Mouse (Mus musculus) granulocyte monocyte progenitor cell, adult 5-6 weeks (primary cell): ENCODE measurements at regions not wholly inside any gene's neighbourhood (a gene's known extent, or its start where the extent isn't known, plus 50 kb on each side); places are given as distances from the start of the nearest gene placed in this dataset.

Experiments
- ATAC-seq: replicated peaks from 2 replicates; pipeline ENCODE4 v1.8.0; 2016; ENCODE audit warnings: mild to moderate bottlenecking, moderate TSS enrichment, inconsistent platforms; ENCODE audit not compliant: poor library complexity, severe bottlenecking

DNA sequence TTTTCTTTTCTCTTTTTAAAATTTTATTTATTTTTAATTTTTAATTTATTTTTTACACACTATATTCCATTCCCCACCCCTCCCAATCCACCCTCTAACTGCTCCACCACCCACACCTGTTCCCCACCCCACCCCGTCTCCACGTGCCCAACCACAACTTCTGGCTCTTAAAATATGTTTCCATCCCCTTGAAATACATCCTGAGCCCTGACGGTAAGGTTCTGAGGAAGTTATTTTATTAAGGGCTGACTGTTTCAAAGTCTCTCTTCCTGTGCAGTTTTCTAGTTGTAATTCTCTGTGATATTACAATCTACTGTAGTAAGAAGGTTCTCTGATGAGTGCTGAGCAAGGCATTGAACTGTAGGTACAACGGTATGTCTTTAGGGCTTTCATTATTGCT lies 325.6 kb upstream of the Negr1 start:
- no peak for ATAC-seq

DNA sequence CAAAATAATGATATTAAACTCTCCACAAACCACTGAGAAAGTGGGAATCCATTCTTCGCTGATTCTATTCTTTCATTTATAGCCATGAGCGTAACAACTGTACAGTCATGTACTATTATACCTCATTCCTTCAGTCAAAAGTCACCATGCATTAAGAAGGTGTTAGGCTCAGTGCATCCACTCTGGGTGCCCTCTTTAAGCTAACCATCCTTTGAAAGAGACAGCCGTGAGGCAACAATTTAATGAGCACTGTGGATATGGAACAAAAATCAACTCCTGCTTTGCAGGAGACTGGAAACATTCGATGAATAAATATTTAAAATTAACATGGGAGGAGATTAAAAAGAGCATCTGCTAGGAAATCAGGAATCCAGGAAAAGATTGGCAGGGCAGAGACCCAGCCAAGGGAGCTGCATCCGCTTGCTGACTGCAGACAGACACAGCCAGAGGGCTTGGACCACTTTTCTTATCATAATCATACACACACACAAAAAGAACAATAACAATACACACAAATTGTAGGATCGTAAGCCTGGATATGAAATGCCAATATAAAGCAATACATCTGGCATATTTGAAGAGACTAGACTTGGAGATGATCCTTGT lies 309.2 kb upstream of the Negr1 start:
- no peak for ATAC-seq

DNA sequence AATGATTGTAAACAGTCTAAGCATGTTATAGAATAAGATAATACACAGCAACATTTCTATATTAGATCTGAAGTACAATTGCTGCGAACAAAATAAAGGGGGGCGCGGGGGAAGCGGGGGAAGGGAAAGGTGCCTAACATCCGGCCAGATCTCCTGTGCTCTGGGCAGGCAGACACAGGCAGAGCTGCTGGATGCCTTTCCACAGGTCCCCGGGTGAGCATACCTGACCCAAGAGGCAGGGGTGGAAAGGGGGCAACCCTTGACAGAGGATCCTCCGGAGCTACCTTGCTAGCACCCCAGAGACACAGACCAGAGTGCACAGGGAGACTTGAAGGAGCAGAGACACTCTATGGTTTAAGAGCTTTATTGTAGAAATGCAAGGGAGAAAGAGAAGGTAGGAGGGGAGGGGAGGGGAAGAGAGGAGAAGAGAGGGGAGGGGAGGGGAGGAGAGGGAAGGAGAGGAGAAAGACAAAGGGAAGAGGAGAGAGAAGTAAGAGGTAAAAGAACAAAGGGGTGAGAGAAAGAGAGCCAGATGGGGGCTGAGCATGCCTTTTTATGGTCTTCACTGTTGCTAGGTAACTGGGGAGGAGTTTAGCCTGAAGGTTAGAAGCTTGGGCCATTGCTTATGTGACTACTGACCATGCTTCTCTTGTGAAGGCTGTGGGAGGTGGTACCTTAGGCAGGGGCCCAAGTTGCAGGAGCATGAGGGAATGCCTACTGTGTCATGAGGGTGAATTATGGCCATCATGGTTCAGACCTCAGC lies 308.2 kb upstream of the Negr1 start:
- ATAC-seq, result no peak

DNA sequence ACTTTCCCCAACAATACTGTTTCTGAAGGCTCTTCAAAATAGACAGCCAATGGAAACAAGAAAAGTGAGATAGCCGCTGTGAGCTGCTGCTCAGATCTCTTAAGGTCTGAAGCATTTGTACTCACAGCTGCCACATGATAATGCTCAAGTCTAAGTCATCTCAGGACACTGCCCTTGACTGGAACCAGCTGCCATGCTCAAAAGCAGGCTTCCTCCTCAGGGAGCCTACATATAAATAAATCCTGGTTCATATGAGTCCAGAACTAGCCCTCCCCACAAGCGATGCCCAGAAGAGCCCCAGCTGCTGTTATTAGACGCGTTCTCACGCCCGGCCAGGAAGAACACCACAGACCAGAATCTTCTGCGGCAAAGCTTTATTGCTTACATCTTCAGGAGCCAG lies 304.9 kb upstream of the Negr1 start:
- ATAC-seq, result no peak

DNA sequence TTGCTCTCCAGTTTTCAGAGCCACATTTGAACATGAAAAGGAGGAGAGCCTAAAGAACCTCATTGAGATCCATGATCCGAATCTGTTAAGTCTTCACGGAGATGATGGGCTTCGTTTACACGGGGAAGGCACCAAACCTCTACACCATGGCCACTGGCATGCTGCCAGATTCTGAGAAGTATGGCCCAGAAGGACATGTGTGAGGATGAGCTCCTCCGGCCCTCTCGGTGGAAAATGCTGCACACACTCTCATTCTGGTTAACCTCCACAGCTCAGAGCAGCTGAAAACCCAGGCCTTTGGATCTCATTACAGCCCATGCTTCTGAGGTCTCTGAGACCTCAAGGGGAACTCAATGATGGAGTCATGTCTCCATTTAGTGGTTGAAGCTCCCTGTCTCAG lies 296.9 kb upstream of the Negr1 start:
- ATAC-seq, result no peak

DNA sequence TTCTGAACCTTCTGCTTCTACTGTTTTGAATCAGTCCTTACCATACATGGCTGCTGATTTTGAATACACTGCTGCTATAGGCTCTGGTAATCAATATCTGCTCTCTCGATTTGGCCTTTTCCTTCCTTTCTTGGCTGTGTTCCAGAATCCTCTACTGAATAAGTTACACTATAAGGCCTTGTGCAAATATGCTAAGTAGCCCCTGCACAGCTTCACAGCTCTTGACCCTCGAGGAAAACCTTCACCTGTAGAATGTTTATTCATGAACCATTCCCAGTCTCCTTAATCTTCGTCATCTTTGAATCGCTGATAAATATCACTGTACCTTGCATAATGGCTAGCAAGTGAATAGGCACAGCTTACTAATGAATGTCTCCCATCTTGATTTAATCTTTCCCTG lies 293.9 kb upstream of the Negr1 start:
- no peak for ATAC-seq

DNA sequence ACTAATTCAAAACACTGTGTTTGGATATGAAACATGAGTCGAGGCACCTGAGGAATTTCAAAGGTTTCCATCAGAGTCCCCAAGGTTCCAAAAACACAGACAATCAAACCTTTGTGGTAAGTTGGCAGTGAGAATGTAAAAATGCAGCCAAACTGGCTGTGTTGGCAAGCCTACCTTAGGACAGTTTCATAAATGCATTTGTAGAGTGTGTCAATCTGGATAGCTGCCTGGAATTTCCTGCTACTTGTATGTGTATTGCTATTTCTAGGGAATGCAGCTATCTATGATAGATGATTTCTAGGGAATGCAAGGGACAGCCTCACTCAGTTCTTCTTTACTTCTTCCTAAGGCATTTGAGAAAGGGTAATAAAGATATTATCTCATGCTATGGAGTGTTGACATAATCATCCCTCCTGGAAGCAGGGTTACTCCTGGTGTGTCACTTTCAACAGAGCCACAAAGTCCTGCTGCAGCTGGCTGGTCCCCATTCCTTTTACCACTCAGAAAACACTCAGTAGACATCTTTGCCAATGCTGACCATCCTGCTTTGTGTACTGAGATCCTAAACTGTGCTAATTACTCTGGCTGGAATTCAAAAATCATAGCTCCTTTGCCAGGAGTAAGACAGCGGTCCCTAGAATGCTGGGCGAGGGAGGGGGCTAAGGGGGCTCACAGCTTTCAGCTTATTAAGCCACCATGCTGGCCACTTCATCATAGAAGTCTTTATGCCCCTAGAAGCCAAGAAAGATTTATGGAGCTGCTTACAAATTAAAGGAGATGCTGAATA lies 261.4 kb upstream of the Negr1 start:
- ATAC-seq, result no peak

DNA sequence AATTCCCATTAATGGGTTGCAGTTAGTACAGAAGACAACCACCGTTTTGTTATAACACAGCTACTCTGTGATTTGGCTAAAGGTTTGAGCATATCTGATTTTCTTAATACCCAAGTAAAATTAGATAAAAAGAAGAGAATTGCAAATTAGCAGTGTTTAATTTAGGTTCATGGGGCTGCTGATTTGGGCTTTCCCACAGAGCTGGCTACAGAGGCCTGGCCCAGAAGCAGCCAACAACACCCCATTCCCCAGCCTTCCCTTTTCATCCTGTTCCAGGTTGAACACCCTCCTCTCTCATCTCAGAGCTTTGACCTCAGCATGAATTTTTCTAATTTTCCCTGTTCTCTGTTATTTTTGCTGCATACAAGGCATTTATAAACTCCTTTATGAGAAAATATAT lies 260.3 kb upstream of the Negr1 start:
- ATAC-seq, result no peak

DNA sequence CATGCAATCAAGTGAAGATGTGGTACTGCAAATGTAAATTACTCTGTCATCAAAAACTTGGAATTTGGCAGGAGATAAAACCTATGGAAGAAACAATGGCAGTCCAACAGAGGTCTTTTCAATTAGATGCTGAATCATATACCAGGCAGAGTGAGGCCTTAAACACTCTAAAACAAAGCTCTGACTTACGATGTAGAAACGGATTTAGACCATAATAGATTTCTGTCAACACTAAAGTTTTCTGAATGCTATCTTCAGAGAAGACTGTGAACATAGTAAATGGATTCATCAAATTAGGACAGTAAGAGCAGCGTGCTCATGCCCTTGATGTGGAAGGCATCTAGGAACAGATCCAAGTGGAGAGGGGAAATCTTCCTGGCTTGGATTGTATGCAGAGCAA lies 259.8 kb upstream of the Negr1 start:
- no peak for ATAC-seq

DNA sequence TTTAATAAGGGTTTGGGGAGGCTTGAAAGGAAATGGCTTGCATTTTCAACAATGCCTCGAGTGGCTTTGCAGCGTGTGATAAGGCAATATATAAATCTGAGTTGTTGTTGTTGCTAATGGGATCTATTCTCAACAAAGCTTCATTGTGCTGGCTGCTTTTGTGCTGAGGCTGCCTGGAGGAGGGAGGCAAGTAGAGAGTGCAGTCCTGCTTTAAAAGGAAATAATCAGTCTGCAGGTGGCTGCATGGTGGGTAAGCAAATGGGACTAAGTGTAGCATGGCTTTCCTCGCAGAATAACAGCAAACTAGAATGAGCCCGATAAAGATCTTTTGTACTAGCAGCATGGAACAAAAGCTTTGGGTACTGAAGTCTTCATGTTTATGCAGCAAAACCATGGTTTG lies 257.4 kb upstream of the Negr1 start:
- ATAC-seq, result no peak

DNA sequence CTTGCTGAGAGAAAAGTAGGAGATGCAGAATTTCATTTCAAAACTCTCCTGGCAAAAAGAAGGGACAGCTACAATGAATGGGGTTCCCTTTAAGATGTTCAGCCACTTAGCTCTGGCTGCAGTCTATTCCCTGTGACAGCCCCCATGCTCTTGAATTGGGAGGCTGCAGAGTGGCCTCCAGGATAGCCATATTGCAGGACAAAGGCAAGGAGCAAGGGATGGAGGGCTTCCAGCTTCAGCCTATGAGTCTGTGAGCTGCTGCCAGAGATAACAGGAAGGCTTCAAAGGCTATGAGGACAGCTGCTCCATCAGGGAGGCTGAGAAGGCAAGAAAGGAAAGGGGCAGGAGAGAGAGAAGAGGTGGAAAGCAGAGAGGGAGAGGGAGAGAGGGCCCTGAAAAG lies 256.5 kb upstream of the Negr1 start:
- ATAC-seq, result no peak

DNA sequence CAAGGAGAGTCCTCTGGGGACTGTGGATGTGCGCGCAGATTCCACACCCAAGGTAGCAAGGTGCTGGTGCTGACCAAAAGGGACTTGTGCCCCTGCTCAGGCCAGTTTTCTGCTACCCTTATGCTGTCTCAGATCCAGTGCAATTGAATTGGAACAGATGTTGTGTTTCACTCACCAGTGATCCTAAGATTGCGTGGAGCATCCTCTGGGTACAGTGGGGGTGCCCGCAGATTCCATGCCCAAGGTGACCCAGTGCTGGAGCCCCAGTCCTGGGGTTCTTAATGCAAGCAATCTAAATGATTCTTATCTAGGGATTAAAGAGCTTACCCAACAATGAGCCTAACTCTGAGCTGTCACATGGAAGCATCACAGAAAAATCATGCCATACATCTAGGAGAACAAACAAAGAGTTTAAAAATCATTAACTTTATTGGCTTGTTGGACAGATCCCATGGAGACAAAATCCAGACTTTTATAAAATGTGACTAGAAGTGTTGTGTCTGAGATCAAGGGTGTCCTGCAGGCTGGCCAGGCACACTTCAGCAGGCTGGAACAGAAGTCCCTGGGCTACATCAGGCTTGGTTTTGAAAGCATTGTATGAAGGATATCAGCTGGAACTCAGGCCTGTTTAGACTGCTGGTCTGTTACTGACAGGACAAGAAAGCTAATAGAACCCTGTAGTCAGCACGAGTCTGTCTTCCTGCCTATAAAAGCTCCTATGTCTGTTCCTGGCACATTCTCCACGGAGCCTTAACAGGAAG lies 226.4 kb upstream of the Negr1 start:
- no peak for ATAC-seq

DNA sequence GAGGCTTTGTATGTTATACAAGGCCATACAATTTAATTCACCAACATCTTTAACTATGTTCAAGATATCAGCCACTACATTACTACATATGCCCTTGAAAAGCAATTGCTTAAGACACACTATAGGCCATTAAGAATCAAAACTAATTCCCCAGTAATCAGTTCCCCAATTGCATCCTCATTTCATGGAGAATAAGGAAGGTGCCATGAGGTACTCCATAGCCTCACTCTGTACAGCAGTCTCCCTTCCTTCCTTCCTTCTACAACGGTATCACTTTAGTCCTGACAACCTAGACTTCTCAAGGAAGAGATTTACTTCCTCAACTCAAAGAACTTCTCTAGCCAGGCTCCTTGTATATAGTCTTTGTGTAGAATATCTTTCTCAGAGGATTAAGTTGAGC lies 220.1 kb upstream of the Negr1 start:
- peak; percentile 78 for ATAC-seq

DNA sequence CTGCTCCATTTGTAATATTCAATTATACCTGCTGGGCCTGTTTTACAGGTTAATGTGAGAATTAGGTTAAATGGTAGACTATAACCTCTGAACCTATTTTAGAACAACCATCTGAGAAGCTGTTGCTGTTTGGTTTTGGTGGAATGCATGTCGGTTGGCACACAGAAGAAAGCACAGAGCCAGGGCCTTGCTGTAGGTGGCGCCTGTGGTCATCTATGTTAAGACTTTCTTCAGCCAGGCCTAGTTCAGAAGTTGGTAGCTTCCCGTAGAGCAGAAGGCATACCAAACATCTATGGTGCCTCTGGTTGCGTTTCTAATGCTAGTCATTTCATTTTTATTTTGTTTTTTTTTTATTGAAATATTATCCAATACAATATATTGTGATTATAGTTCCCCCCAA lies 209.9 kb upstream of the Negr1 start:
- no peak for ATAC-seq

DNA sequence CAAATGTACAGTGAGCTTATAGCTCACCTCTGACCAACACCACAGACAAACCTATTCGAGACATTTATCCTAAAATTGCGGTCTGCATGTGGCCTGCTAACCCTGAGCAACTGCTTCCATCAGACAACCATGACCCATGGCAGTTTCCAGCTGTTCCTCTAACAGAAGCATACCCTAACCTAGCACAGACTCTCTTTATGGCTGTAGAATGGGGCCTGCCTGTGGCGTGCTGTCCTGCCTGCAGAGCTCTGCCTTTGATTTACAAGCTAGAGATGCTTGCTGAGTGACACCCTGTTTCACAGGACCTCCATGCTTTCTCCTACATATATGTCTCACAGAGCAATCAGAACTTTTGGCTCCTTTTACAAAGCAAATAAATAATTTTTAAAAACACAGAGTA lies 208.2 kb upstream of the Negr1 start:
- ATAC-seq, result no peak

DNA sequence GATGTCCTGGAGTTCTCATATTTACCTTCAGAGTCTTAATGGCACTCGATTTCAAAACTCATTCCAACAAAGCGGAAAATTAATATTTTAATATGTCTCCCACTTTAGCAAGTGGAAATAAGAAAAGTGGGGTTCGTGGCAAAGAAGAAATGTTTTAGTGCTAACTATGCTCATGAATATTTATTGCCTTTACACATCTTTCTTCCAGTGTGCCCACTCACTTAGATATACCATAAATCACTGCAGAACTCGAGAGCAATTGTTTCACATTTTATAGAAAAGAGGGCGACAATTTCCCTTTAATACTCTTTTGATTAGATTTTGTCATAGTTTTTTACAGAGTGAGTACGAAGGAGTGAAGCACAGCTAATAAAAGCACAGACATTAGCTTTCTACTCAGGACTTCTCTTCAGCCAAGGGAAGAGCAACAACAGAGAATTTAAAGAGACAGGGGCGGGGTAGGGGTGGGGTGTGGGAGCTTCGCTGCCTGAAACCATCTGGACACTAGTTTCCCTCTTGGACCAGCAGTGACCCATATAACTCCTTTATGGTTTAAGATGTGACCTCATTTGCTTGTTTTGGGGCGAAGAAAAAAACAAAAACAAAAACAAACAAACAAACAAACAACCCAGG lies 207.6 kb upstream of the Negr1 start:
- ATAC-seq, result no peak

DNA sequence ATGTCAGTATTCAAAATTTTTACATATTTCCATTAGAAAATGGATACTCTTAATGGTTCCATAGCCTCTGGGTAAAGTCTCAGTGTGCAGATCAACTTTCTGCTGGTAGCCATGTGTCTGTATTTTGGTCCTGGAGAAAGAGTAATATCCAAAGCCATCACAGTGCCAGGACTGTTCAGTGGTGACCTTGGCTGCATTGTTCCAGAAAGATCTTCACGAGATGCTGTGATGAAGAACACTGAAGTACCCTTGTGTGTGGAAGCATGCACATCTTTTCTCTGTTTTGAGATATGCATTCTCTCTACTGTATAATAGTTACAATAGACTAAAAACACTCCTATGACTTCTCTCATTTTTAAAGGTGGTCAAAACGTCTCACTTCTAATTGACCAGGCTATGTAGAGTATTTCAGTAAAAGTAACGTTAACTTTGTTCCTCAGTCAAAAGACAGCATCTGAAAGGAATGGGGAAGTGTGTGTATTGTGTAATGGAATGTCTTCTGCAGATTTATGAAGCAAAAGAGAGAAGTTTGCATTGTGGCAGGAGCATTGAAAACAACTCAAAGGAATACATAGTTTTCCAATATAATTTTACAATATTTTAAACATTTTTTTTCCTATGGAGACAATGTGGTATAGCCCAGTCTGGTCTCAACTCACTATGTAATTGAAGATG lies 192.8 kb upstream of the Negr1 start:
- peak; percentile 97 for ATAC-seq

DNA sequence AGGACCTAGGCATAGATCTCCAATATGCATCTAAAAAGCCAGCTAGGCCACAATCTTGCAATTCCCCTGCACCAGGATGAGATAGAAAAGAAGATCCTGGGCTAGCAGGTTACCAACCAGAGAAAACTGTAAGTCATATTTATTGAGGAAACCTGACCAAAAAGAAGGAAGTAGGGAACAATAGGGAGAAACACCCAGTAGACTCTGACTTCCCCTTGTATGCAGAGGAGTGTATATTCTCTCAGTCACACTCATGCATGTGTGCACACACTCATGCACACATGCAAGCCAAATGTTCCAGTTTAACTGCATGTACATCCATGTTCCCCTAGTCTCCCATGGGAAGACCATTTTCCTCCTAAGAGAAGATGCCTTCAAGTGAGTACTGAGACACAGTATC lies 184.9 kb upstream of the Negr1 start:
- ATAC-seq, result peak; percentile 89

DNA sequence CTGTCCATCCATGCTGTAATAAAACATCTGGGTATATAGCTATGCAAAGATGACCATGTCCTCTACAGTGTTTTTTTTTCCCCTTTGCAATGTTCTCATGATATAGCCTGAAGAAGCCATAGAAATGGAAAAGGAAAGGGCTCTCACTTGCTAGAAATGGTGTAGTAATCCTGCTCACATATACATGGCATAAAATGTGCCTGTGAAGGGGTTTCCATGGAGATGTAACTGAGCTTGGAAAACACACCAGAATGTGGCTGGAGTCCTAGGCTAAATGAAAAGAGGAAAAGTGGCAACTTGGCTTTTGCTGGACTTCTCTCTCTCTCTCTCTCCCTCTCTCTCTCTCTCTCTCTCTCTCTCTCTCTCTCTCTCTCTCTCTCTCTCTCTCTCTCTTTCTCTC lies 178.7 kb upstream of the Negr1 start:
- ATAC-seq, result no peak

DNA sequence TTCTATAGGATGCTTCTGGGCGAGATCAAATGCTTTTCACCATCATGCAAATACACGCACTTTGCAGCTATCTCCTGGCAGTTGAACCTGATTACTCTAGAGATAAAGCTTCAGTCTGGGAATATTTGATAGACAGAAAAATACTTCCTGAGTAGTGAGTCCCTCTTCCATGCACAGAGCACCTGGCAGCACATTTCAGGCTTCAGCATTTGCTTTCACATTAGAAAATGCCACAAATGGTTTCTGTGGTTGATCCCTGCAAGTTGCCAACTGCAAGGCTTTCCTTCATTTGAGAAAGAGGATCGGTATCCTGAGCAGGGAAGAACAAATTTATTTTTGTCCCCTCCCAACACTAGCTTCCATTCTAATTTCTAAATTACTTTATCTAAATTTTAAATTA lies 155.5 kb upstream of the Negr1 start:
- ATAC-seq, result no peak
